Mouse (Mus musculus) bone marrow, adult 2 months (tissue): Measurements from ENCODE around the gene Dph3.

Experiments used
- CTCF ChIP-seq: fragments of 200-500 bp; IDR thresholded peaks from 2 replicates; pipeline ENCODE4 v1.5.1; 2011; ENCODE audit warnings: low read length, control low read depth; ENCODE audit not compliant: control insufficient read depth, insufficient read depth
- POLR2A ChIP-seq: fragments of 200-500 bp; IDR thresholded peaks from 2 replicates; pipeline ENCODE4 v1.6.1; 2011; ENCODE audit warnings: low read depth, mild to moderate bottlenecking, control low read depth, low read length, borderline replicate concordance; ENCODE audit not compliant: control insufficient read depth

GRCm38 (mm10) chr14:32042108-32042507 is 43.4 kb downstream of the Dph3 start:
- no peak for TF ChIP-seq POLR2A
- no peak for TF ChIP-seq CTCF
